Mouse (Mus musculus) neural tube, embryonic 15.5 days (tissue): ENCODE measurements around the gene Serpinh1. TPM values are rescaled to one million over a fixed set of nuclear protein-coding genes. Genes with fewer than 3 reads are reported as not detected.
"Not testable (repeated sequence)": the region's sequence is repeated elsewhere in the genome, so short reads cannot be mapped to it uniquely, and the experiment has no call there.

ENCODE experiments used
- ATAC-seq: fragments of 200-750 bp; cut with Nextera tagmentation; 2 replicates; pipeline ENCODE4 v1.8.0; 2017; ENCODE audit warnings: mild to moderate bottlenecking, moderate TSS enrichment, moderate library complexity; ENCODE audit not compliant: low FRiP score
- H3K27ac ChIP-seq: fragments of 300-500 bp; sonication (generic); replicated peaks from 2 replicates; pipeline ENCODE4 v1.5.1; 2015; ENCODE audit warnings: mild to moderate bottlenecking, inconsistent platforms
- H3K27me3 ChIP-seq: fragments of 300-500 bp; sonication (generic); replicated peaks from 2 replicates; pipeline ENCODE4 v1.6.1; 2015; ENCODE audit warnings: inconsistent platforms
- H3K36me3 ChIP-seq: fragments of 300-500 bp; sonication (generic); 2 replicates; pipeline ENCODE4 v1.6.1; 2015; ENCODE audit warnings: inconsistent platforms
- H3K4me1 ChIP-seq: fragments of 300-500 bp; sonication (generic); 2 replicates; pipeline ENCODE4 v1.6.1; 2015; ENCODE audit warnings: inconsistent platforms
- H3K4me2 ChIP-seq: fragments of 300-500 bp; sonication (generic); 2 replicates; pipeline ENCODE4 v1.6.1; 2015; ENCODE audit warnings: inconsistent platforms, mild to moderate bottlenecking, moderate library complexity
- H3K4me3 ChIP-seq: fragments of 300-500 bp; sonication (generic); replicated peaks from 2 replicates; pipeline ENCODE4 v1.5.1; 2015; ENCODE audit warnings: mild to moderate bottlenecking, inconsistent platforms
- H3K9ac ChIP-seq: fragments of 300-500 bp; sonication (generic); replicated peaks from 2 replicates; pipeline ENCODE4 v1.6.1; 2015; ENCODE audit warnings: mild to moderate bottlenecking, inconsistent platforms
- H3K9me3 ChIP-seq: fragments of 300-500 bp; sonication (generic); replicated peaks from 2 replicates; pipeline ENCODE4 v1.6.1; 2016; ENCODE audit warnings: inconsistent platforms
- WGBS: fragments of 180-500 bp; shearing (Covaris S2); methylation state at CpG from one replicate; pipeline ENCODE4 v1.1.7; 2015; ENCODE audit warnings: mixed read lengths; 5-methylcytosine and 5-hydroxymethylcytosine counted together
- polyA plus RNA-seq: library from polyadenylated mRNA; unstranded; fragments of >200 nt; fragmentation: Nextera tagmentation; extraction: Ambion mirVana; gene quantifications from 2 replicates; pipeline ENCODE4 v1.2.1, GENCODE M21; 2015

Serpinh1 gene
- polyA plus RNA-seq, 1 experiment from 2014 or later = 332 TPM

DNA sequence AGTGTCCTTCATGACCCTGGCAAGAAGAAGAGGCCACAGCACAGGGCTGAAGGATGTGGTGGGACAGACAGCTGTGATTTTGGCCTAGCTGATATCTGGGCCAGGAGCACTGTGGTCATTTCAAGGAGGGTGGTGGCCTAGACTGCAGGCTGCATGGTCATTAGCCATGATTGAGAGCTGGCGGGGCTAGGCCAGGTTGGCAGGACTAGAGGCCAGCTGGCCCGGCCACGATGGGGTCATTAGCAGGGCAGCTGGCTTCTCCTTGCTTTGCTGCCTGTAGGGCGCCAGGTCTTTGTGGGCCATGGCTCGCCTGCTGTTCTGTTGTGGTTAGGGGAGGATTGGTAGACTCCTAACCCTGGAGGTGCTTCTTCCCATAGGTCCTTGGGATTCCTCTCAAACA lies 33.0 kb upstream of the Serpinh1 start:
- Histone ChIP-seq H3K9ac (peak overlapping the region; percentile 23), H3K4me3 (no peak overlapping the region), H3K9me3 (no peaks in the 10 kb centered on the region), H3K27ac (no peak overlapping the region), H3K4me2 (peak overlapping the region; percentile 91), H3K27me3 (no peaks in the 10 kb centered on the region), H3K36me3 (peaks cover 22% of the 10 kb centered on the region), H3K4me1 (peaks cover 59% of the 10 kb centered on the region)
- ATAC-seq = no peak
- WGBS = 45% methylated on average over 5 of the region's 5 CpGs

DNA sequence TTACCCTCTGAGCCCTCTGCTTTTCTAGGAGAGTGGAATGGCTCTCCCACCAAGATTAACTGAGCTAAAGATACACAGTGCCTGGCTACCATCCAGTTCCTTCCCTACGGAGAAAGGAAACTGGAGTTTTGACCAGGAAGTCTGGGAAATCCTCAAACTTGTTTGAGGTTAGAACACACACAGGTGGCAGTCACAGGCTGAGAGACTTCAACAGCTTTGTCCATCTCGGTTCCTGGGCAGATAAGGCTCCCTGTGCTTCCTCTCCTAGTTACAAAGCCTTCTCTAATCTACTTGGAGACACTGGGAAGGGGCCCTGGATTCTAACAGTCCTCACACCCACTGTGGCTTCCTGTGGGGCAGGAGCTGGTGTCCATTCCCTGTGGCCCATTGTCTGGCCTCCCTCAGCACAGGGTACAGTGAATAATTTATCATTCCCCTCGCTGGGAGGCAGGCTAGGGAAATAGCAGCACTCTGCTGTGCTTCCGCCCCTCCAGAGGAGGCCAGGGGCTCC lies 31.1 kb upstream of the Serpinh1 start:
- Histone ChIP-seq H3K4me2 (peak overlapping the region; percentile 91), H3K9me3 (no peaks in the 10 kb centered on the region), H3K36me3 (peaks cover 19% of the 10 kb centered on the region), H3K4me1 (peaks cover 59% of the 10 kb centered on the region), H3K27me3 (no peaks in the 10 kb centered on the region), H3K4me3 (peak overlapping the region; percentile 82), H3K9ac (peak overlapping the region; percentile 84), H3K27ac (peak overlapping the region; percentile 69)
- WGBS = 16% methylated on average over 4 of the region's 4 CpGs
- no peak for ATAC-seq

DNA sequence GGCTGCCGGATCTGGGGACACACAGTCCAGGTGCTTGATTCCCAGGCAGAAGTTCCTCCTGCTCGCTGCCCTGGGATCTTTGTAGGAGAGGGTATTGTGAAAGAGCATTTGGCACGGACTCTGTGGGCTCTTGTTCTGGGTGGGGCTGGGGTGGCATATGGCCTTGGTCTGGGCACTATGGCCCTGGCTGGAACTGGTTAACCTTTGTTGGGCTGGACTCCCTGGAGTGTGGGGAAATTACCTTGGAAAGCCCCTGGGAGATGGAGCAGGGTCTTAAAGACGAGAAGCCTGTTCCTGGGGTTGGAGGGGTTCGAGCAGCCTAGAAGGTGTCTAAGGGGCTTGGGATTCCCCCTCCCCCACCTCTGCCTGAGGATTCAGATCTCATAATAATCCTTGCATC lies 30.2 kb upstream of the Serpinh1 start:
- Histone ChIP-seq H3K36me3 (peaks cover 10% of the 10 kb centered on the region), H3K9ac (peak overlapping the region; percentile 84), H3K27ac (peak overlapping the region; percentile 69), H3K9me3 (no peaks in the 10 kb centered on the region), H3K4me3 (peak overlapping the region; percentile 82), H3K4me2 (peak overlapping the region; percentile 91), H3K4me1 (peaks cover 54% of the 10 kb centered on the region), H3K27me3 (no peaks in the 10 kb centered on the region)
- WGBS = 30% methylated on average over 5 of the region's 5 CpGs
- ATAC-seq = no peak

GRCm38 (mm10) chr7:99382088-99383000 lies 29.3 kb upstream of the Serpinh1 start:
- WGBS = 6% methylated on average over 30 of the region's 30 CpGs
- peaks cover 54% of the 10 kb centered on the region for H3K4me1 ChIP-seq

GRCm38 (mm10) chr7:99381214-99382087 lies 28.4 kb upstream of the Serpinh1 start, which contains the start of gene Gdpd5:
Gene Gdpd5 (plus strand): TSS chr7:99381414.
- under 1% methylated on average over 73 of the region's 73 CpGs for WGBS
- no peaks in the 10 kb centered on the region for H3K36me3 ChIP-seq
- no peaks in the 10 kb centered on the region for H3K9me3 ChIP-seq
- H3K4me3 ChIP-seq = peak within 1 kb of the TSS; percentile 82
- peak within 1 kb of the TSS; percentile 98 for H3K27ac ChIP-seq
- peak within 1 kb of the TSS; percentile 91 for H3K4me2 ChIP-seq
- peak; percentile 95 for ATAC-seq
- peaks cover 52% of the 10 kb centered on the region for H3K4me1 ChIP-seq
- peak within 1 kb of the TSS; percentile 84 for H3K9ac ChIP-seq
- H3K27me3 ChIP-seq = no peaks in the 10 kb centered on the region

More at GRCm38 (mm10) chr7:99382088-99383000, 29.3 kb upstream of the Serpinh1 start:
- no peak for ATAC-seq
- Histone ChIP-seq H3K9me3 (no peaks in the 10 kb centered on the region), H3K4me2 (peak overlapping the region; percentile 91), H3K27me3 (no peaks in the 10 kb centered on the region), H3K36me3 (peaks cover 5% of the 10 kb centered on the region; the same call in 1 of the 2 replicates), H3K4me3 (peak overlapping the region; percentile 82), H3K27ac (peak overlapping the region; percentile 98), H3K9ac (peak overlapping the region; percentile 84)

- under 1% methylated on average over 24 of the region's 24 CpGs for WGBS
- Histone ChIP-seq H3K4me3 (peak overlapping the region; percentile 82), H3K4me1 (peaks cover 44% of the 10 kb centered on the region), H3K9me3 (no peaks in the 10 kb centered on the region), H3K27ac (peak overlapping the region; percentile 98), H3K27me3 (no peaks in the 10 kb centered on the region), H3K36me3 (no peaks in the 10 kb centered on the region), H3K9ac (peak overlapping the region; percentile 78), H3K4me2 (peak overlapping the region; percentile 91)
- ATAC-seq = peak; percentile 65
Measured at GRCm38 (mm10) chr7:99380491-99381213, 27.6 kb upstream of the Serpinh1 start.

DNA sequence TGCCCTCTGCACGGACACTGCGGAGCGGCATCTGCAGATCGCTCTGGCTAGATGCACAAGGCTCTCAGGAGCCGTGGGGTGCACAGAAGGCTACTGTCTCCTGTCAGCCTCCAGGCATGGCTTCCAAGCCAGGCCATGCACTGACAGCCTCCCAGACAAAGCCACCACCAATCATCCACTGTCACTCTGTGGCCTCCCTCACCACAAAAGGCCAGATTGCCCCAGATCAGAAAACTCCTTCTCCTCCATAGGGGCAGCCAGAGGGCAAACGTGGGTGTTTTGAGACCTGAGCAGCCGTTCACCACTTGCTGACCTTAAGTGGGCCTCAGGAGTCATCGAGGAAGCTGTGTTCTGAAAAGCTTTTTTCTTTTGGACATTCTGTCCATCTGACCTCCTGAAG lies 25.8 kb upstream of the Serpinh1 start:
- ATAC-seq = no peak
- no peaks in the 10 kb centered on the region for H3K36me3 ChIP-seq
- H3K4me1 ChIP-seq = peaks cover 26% of the 10 kb centered on the region
- no peaks in the 10 kb centered on the region for H3K27me3 ChIP-seq
- H3K9ac ChIP-seq = no peak overlapping the region
- H3K4me2 ChIP-seq = no peak overlapping the region
- no peaks in the 10 kb centered on the region for H3K9me3 ChIP-seq
- H3K27ac ChIP-seq = no peak overlapping the region
- WGBS = 44% methylated on average over 8 of the region's 8 CpGs
- H3K4me3 ChIP-seq = no peak overlapping the region

DNA sequence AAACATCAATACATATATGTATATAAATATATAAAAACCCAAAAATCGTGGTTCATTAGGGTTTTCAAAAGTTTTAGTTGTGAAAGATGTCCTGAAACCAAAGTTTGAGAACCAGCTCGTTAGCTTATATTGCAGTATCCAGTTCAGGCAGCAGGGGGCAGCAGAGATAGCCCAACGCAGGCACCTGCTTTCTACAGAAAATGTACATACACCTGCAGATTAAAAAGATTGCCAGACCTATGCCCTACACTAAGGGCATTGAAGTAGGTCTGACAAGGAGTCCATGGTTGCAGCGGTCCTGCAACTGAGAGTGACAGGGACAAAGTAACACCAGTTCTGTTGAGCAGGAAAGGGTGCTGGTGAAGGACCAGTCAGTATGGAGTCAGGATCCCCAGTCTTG lies 22.4 kb upstream of the Serpinh1 start:
- H3K9ac ChIP-seq = no peak overlapping the region
- H3K27ac ChIP-seq = no peak overlapping the region
- 9% methylated on average over 4 of the region's 4 CpGs for WGBS
- no peak for ATAC-seq
- no peaks in the 10 kb centered on the region for H3K9me3 ChIP-seq
- H3K36me3 ChIP-seq = no peaks in the 10 kb centered on the region
- H3K27me3 ChIP-seq = no peaks in the 10 kb centered on the region
- no peak overlapping the region for H3K4me3 ChIP-seq
- H3K4me2 ChIP-seq = no peak overlapping the region
- peaks cover 6% of the 10 kb centered on the region for H3K4me1 ChIP-seq

DNA sequence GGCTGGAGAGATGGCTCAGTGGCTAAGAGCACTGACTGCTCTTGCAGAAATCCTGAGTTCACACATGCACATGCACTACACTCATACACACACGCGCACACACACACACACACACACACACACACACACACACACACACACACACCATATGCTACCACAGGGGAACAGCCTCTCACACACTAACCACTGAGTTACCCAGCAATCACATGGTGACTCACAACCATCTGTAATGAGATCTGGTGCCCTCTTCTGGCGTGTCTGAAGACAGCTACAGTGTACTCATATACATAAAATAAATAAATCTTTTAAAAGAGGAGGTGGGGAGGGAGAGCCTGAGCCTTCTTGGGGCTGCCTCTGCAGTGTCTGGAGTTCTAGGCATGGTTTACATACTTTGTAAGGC lies 21.3 kb upstream of the Serpinh1 start:
- H3K9ac ChIP-seq, H3K4me1 ChIP-seq, H3K27me3 ChIP-seq, H3K4me2 ChIP-seq, H3K36me3 ChIP-seq, H3K4me3 ChIP-seq, ATAC-seq, H3K27ac ChIP-seq, H3K9me3 ChIP-seq: not testable (repeated sequence)
- WGBS = 47% methylated on average over 3 of the region's 3 CpGs

- 73% methylated on average over 6 of the region's 6 CpGs for WGBS
- Histone ChIP-seq H3K4me2 (no peak overlapping the region), H3K4me1 (peaks cover 12% of the 10 kb centered on the region), H3K27ac (no peak overlapping the region), H3K4me3 (no peak overlapping the region), H3K36me3 (no peaks in the 10 kb centered on the region), H3K9ac (no peak overlapping the region), H3K9me3 (no peaks in the 10 kb centered on the region), H3K27me3 (no peaks in the 10 kb centered on the region)
- no peak for ATAC-seq
Measured at GRCm38 (mm10) chr7:99366716-99367115, 13.7 kb upstream of the Serpinh1 start.

DNA sequence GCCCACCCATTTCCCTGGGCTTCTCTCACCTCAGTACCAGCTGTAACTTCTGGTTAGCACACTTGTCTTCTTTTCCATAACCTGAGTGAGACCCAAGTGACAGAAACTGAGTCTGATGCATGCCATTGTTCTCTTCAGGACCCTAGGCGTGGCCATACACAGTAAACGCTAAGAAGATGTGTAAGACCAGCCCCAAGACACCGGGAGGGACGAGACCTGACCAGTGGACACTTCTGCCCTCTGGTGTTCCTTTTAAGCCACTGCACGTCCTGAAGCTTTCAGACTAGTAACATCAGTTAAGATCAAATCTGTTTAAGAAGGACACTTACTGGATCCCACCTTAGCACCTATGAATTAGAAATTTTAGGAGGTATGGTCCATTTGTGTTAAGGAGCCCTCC lies 12.0 kb upstream of the Serpinh1 start:
- peaks cover 25% of the 10 kb centered on the region for H3K4me1 ChIP-seq
- H3K9me3 ChIP-seq = no peaks in the 10 kb centered on the region
- H3K4me3 ChIP-seq = 0 out of 2 replicates have a peak overlapping the region, but pooled peaks have one; percentile 9
- H3K27ac ChIP-seq = 0 out of 2 replicates have a peak overlapping the region, but pooled peaks have one; percentile 7
- peak overlapping the region; percentile 29 for H3K4me2 ChIP-seq
- no peaks in the 10 kb centered on the region for H3K27me3 ChIP-seq
- H3K9ac ChIP-seq = no peak overlapping the region
- no peaks in the 10 kb centered on the region for H3K36me3 ChIP-seq
- ATAC-seq = peak; percentile 32; the same call in 1 of the 2 replicates
- WGBS = under 1% methylated on average over 5 of the region's 5 CpGs
